11 mouse cellular contexts compared by ENCODE assay signal in genomic region chr15:3423177-3423576, GRCm38 (mm10).
A peak's percentile ranks its signal among the peaks of the same experiment; 100 is the strongest.
DNase-seq lines count a peak whose midpoint lies in the region; ATAC-seq lines count a peak whose summit lies in the region.
"Had no signal": no experiment of that assay in that cellular context is flagged by ENCODE, and none has a peak within 500 bp of the region (broad histone marks: within the 10 kb centered on the region; RNA-seq: fewer than 3 reads in every experiment).

No protein-coding gene starts in this region.

- no peak for ATAC-seq in forebrain, embryonic 12.5 days (ENCODE audit: low FRiP score)

- no peaks in the 10 kb centered on the region for H3K4me1 ChIP-seq in forebrain, embryonic 12.5 days
- H3K4me1 ChIP-seq: liver, embryonic 15.5 days; neural tube, embryonic 13.5 days had no signal

- H3K9me3 ChIP-seq in forebrain, embryonic 12.5 days = no peaks in the 10 kb centered on the region
- H3K9me3 ChIP-seq: liver, embryonic 15.5 days; neural tube, embryonic 13.5 days had no signal

- H3K36me3 ChIP-seq in forebrain, embryonic 12.5 days (replicated peaks) = no peaks in the 10 kb centered on the region
- H3K36me3 ChIP-seq: liver, embryonic 15.5 days; neural tube, embryonic 13.5 days had no signal

- no peak overlapping the region for H3K9ac ChIP-seq in forebrain, embryonic 12.5 days
- H3K9ac ChIP-seq: liver, embryonic 15.5 days; neural tube, embryonic 13.5 days had no signal

- no peak overlapping the region for H3K4me3 ChIP-seq in forebrain, embryonic 12.5 days (replicated peaks)
- H3K4me3 ChIP-seq: liver, embryonic 15.5 days; neural tube, embryonic 13.5 days had no signal

- peak; percentile 23 to 27 for DNase-seq in cerebellum, postnatal 14 days
- DNase-seq in cerebellum, adult 18-20 months = no peak
- peak; percentile 59 for DNase-seq in Muller cell, postnatal 12 days (ENCODE audit: inconsistent ontology term)
- peak; percentile 91 for DNase-seq in heart, adult 11 months
- peak; percentile 63 to 66 for DNase-seq in kidney, postnatal 25 days
- DNase-seq in ovary, postnatal 14 days (ENCODE audit: low spot score) = no peak
- DNase-seq in cerebellum, adult 9-11 months = no peak
- DNase-seq: cerebellum, adult 9-10 months had no signal

- 67% methylated on average over 4 of the region's 4 CpGs for WGBS in forebrain, embryonic 12.5 days

- H3K27ac ChIP-seq in forebrain, embryonic 12.5 days = no peak overlapping the region
- H3K27ac ChIP-seq: liver, embryonic 15.5 days; neural tube, embryonic 13.5 days had no signal

- no peaks in the 10 kb centered on the region for H3K27me3 ChIP-seq in forebrain, embryonic 12.5 days
- H3K27me3 ChIP-seq: liver, embryonic 15.5 days; neural tube, embryonic 13.5 days had no signal

- no peak overlapping the region for H3K4me2 ChIP-seq in forebrain, embryonic 12.5 days
- H3K4me2 ChIP-seq: liver, embryonic 15.5 days; neural tube, embryonic 13.5 days had no signal

Comparison
In these comparisons a context has a peak if more than half of its experiments do, and no peak if none do; other contexts are left out.
1. DNase-seq: peak in cerebellum, postnatal 14 days (2 of 2), Muller cell, postnatal 12 days (single experiment), heart, adult 11 months (single experiment) and kidney, postnatal 25 days (2 of 2); none in cerebellum, adult 18-20 months (0 of 2), ovary, postnatal 14 days (single experiment) and cerebellum, adult 9-11 months (single experiment).